Mouse (Mus musculus): Measurements from ENCODE around the gene Mad1l1. TPM values are rescaled to one million over a fixed set of nuclear protein-coding genes. Genes with fewer than 3 reads are reported as not detected.
A peak's percentile ranks its signal among the peaks of the same experiment; 100 is the strongest.

The Mad1l1 gene
- total RNA-seq, 2 experiments from 2014 or later = 22.1 to 28.5 TPM

DNA sequence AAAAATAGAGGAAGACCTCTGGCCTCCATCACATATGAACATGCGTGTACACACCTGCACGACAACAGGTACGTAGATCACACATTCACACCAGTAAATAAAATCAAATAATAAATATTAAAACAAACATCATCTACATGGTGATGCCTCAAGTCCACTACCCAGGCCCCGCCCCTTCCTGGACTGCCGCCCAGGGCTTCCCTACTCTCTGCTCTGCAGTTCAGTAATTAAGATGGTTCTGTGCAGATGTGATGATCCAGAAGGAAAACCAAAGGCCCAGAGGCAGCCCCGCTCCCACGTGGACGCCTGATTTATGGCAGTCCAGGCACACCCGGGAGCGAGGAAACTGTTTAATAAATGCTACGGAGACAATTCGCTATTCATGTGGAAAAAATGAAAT is 323.0 kb downstream of the Mad1l1 start:
- DNase-seq = peak; percentile 31

DNA sequence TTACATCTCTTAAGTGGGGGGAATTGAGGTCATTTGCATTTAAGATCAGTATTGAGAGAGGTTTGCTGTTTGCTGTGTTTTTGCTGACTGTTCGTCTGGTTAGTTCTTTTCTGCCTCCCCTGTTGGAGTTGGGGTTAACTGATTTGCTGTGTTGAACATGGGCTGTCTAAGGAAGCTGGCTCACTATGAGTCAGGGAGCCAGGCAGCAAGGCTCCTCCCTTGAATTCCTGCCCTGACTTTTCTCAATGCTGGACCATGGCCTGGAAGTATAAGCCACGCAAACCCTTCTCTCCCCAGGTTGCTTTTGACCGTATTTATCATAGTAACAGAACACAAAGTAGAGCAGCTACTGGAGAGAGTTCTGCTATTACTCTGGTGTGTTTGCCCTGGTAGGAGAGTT is 329.8 kb downstream of the Mad1l1 start:
- no peak for DNase-seq

DNA sequence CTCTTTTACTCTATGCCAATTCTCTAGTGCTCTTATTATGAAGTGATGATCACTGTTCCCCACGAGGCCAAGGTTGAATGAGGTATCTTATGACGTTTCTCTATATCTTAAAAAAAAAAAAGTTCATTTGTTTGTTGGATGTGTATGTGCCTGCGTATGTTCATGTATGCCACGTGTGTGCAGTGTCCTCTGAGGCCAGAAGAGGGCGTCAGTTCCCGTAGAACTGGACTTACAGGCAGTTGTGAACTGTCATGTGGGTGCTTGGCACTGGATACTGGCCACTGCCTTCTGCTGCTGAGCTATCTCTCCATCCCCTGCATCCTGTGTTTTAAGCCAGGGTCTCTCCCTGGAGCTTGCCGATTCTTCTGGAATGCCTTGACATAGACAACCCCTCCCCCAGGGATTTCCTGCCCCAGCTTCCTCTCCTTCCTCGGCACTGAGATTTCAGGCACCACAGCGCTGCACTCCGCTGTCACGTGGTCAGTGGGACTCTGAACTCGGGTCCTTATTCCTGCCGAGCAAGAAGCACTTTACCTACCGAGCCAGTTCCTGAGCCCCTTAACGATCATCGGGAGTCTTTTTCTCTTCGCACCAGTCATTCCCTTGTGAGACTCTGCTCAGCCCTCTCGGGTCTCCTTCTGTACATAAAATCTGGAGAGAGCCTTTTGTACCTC is 336.1 kb downstream of the Mad1l1 start:
- DNase-seq = no peak

DNA sequence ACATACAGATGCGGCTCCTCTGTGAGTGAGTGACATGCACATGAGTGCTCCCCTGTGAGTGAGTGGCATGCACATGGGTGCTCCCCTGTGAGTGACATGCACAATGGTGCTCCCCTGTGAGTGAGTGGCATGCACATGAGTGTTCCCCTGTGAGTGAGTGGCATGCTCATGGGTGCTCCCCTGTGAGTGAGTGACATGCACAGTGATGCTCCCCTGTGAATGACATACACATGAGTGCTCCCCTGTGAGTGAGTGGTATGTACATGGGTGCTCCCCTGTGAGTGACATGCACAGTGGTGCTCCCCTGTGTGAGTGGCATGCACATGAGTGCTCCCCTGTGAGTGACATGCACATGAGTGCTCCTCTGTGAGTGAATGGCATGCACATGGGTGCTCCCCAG is 339.4 kb downstream of the Mad1l1 start:
- no peak for DNase-seq

DNA sequence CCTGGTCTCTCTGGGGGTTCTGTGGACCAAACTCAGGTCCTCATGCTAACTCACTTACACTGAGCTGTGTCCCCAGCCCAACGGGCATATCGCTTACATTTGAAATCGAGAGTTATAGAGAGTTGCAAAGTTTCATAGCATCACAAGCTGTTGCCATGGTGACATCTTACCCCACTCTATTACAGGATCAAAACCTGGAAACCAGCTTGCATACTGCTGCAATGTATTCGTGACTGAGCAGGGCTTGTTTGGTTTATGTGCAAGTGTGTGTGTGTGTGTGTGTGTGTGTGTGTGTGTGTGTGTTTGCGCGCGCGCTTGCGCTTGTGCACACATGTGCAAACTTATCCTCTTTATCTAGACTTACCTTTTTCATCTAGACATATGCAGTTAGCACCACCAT is 342.0 kb downstream of the Mad1l1 start:
- no peak for DNase-seq

DNA sequence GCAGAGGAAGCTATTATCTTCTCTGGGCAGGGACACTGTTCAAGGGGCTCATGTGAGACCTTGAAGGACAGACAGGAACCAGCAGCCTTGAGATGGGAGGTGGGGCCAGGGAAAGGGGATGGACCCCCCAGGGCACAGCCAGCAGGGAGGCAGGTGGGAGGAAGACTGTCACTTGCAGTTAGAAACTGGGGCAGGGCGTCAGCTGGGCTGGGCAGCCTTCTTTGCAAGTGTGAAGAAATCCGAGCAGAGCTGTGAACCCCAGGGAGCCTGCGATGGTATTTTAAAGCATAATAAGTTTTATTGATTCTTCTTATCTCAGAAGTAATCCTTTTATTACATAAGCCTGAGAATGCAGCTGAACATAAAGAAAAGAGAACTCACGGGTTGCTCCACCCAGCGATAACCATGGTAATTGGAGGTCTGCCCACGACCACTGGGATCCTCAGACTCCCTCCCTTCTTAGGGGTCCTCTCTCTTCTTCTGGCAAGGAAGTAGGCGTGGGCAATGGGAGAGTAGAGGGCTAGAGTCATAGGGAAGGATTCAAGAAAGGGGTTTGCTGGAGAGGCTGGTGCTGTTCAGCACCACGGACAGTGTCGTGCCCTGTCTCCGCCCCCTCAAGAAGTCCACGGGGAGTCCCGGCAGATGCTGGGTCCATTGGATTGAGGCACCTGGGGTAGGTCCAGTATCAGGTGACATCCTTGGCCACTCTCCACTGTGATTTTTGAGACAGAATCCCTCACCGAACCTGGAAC is 342.7 kb downstream of the Mad1l1 start:
- DNase-seq = peak; percentile 39

DNA sequence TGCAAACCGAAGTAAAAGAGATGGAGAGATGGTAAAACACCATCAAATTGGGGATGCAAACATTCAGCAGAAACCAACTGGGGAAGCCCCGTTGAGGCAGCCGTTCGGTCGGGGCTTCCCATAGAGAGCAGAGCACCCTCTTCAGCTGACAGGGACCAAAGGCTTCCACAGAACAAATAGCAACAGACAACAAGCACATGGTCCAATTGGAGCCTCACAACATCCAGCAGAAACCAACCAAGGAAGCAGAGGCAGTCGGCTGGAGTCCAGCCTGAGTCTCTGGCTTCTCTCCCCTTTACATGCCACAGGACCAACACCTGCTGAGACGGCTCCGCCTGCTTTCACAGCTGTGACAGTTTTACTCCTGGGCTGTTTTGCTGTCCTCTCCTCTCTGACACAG is 343.9 kb downstream of the Mad1l1 start:
- no peak for DNase-seq

DNA sequence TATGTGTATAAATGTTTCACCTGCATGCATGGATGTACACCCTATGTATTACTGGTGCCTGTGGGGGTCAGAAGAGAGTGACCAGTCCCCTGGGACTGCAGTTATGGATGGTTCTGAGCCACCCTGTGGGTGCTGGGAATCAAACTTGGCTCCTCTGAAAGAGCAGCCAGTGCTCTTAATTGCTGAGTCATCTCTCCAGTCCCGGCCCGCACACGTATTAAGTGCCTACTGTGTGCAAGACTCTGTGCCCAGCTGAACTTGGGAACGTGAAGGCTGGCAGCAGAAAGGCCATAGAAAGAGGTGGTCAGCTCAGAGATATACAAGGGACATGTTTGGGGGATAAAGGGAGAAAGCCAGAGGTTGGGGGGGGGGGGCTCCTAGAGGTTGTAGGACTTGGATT is 344.8 kb downstream of the Mad1l1 start:
- no peak for DNase-seq

DNA sequence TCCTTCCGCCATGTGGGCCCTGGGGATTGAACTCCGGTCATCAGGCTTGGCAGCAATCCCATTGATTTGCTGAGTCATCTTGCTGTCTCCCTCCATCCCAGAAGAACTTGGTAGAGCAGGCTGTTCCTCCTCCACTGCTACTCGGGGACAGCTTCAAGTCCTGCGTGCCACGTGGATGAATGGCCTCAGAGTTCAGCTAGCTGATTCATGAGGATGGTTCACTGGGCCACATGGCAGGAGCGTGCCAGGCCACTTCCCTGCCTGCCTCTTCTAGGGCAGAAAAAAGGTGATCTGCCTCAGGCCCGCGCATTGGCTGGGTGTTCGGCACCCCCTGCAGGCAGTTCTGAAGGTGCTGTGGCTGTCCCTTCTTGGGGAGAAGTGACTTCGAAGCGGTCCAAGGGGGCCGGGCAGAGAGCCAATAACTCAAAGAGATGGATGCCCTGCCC is 351.1 kb downstream of the Mad1l1 start:
- DNase-seq = peak; percentile 50

DNA sequence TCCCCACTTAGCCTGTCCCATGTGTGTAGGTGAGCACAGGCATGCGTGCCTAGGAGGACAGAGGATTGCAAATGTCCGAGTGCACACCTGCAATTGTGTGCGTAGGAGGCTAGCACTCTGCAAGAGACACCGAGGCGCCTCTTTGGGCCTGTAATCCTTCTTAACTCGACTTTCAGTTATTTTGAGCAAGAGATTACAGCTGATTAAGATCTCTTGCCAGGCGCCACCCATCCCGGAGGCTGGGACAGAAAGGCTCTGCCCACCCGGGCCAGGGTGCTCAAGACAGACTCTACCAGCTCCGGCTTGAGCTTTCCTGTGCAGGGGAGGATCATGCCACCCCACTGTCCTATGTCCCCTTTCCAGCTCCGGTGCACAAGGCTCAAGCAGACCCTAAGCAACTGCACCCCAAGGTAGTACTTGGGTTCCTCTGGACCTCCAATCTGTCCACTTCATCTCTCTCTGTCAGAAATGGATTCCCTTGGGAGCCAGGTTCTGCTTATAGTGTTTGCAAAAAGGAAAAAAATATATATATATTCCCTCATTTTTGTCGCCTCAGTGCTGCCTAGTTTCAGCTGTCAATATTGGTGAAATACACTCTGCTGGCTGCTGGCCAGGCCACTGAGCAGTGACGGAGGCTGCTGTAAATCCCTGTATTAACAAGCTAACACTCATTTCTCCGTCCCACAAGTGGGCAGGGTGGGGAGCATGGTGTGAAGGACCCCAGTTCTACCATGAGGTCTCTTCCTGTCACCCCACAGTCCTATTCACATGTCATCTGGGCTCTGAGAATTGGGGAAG is 352.0 kb downstream of the Mad1l1 start:
- no peak for DNase-seq

DNA sequence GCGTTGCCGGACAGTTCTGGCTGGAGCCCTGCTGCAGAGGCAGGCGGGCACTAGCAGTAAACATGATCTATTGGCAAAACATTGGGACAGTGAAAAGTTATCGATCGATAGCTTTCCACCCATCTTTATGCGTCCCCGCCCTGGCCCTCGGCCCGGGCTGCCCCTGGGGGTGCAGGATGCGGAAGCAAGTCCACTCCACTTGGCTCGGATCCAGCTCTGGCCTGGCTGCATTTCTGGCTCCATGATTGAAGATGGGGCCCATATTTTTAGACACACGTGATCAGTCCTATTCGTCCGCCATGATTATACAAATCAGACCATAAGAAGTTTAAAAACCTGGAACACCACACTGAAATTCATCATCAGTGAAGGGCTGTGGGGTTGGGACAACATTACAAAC is 355.8 kb downstream of the Mad1l1 start:
- DNase-seq = peak; percentile 26

DNA sequence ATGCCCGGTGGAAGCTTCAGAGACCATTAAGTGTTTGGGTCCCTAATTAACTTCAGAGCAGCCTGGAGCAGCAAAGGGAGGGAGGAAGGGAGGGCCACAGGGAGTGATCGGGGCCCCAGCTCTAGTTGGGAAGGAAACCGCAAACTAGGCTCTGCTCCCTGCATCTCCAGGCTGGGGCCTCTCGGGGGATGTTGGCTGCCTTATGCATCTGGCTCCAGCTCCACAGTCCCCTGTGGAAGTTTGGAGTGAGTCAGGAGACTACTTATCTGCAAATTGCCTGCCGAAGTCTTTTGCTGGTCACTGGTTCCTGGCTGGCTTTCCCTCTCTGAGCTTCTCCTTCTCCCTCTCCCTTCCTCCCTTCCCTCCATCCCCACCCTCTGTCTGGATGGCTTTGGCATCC is 357.0 kb downstream of the Mad1l1 start:
- DNase-seq = peak; percentile 42

DNA sequence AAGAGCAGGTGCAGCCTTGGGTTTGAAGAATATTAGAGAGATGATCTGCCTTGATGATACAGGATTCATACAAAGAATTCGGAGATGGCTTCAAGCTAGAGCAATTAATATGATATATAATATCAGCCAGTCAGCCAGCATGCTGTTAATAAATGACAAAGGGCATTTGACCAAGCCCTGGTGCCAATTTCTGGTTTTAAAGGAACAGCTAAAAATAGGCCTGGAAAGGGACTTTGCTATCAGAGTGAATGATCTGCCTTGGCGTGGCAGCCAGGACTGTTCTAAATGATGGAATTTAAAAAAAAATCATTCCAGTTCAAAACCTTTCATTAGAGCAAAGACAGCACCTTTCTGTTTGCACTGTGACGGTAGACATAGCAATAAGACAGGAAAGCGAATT is 361.6 kb downstream of the Mad1l1 start:
- DNase-seq = no peak

Other genes starting within 250 kb of the Mad1l1 start
- 10 to 100 TPM; 16.2 to 18.6 TPM for gene Nudt1, start 104 bp upstream of the Mad1l1 start, total RNA-seq (2021)
- 1 to 10 TPM; 7.2 to 7.8 TPM for gene Mrm2, start 10.3 kb upstream of the Mad1l1 start, total RNA-seq (2021)
- 10 to 100 TPM; 19.6 to 20.0 TPM for gene Snx8, start 67.7 kb upstream of the Mad1l1 start, total RNA-seq (2021)
- gene Eif3b, start 97.8 kb upstream of the Mad1l1 start, total RNA-seq (2021) = 100 to 1,000 TPM; 118 to 122 TPM
- not detected for gene Gm4869, start 124.1 kb upstream of the Mad1l1 start, total RNA-seq (2021)
- gene Chst12, start 184.0 kb upstream of the Mad1l1 start, total RNA-seq (2021) = 1 to 10 TPM; 6.3 to 7.0 TPM
- not detected for gene Grifin, start 243.5 kb upstream of the Mad1l1 start, total RNA-seq (2021)